Mouse (Mus musculus) hematopoietic stem cell, adult 5-6 weeks (primary cell): ENCODE measurements around the gene Wscd2. TPM values are rescaled to one million over a fixed set of nuclear protein-coding genes. Genes with fewer than 3 reads are reported as not detected.
"Not testable (repeated sequence)": the region's sequence is repeated elsewhere in the genome, so short reads cannot be mapped to it uniquely, and the experiment has no call there.

Experiments
- ATAC-seq, 2 experiments: fragments of 125-278 bp in 1 of 2; replicated peaks in 1 of 2; 2 replicates each; pipeline ENCODE4 v1.8.0; 2016 to 2017; ENCODE audit warnings: inconsistent platforms in 2 of 2, mild to moderate bottlenecking in 2 of 2, moderate number of reproducible peaks in 2 of 2, low read depth in 1 of 2, moderate TSS enrichment in 1 of 2; ENCODE audit not compliant: low FRiP score in 2 of 2, poor library complexity in 2 of 2, severe bottlenecking in 2 of 2, insufficient read depth in 1 of 2, low TSS enrichment in 1 of 2
- total RNA-seq: library from RNA; stranded (forward); fragments of 172-1452, 232-1000 nt; gene quantifications from 2 replicates; pipeline ENCODE4 v1.2.3, GENCODE M21; 2017

Gene Wscd2
- total RNA-seq, 1 experiment from 2014 or later: not detected

DNA sequence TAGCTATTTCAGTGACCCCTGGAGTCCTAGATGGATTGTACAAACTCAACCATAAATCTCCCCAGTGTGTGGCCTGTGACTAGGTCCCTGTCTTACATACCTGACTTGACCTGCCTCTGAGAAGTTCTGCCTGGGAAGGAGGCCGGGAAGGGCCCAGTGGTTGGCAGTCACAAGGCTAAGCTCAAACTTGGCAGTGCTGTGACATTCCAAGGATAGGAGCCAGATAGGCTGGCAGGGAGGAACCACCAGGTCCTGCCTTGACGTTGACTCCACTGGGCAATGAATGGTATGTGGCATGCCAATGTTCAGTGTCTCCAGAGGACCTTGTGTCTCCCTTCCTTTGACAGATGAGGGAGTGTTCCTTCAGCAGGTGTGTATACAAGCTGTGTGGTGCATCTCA, 65.6 kb downstream of the Wscd2 start:
- ATAC-seq: no peak

GRCm38 (mm10) chr5:113558065-113558464, 67.9 kb downstream of the Wscd2 start:
- ATAC-seq: no peak

GRCm38 (mm10) chr5:113559627-113560026, 69.5 kb downstream of the Wscd2 start:
- ATAC-seq: no peak

- no peak for ATAC-seq
Observed at GRCm38 (mm10) chr5:113564463-113564862, 74.3 kb downstream of the Wscd2 start.

DNA sequence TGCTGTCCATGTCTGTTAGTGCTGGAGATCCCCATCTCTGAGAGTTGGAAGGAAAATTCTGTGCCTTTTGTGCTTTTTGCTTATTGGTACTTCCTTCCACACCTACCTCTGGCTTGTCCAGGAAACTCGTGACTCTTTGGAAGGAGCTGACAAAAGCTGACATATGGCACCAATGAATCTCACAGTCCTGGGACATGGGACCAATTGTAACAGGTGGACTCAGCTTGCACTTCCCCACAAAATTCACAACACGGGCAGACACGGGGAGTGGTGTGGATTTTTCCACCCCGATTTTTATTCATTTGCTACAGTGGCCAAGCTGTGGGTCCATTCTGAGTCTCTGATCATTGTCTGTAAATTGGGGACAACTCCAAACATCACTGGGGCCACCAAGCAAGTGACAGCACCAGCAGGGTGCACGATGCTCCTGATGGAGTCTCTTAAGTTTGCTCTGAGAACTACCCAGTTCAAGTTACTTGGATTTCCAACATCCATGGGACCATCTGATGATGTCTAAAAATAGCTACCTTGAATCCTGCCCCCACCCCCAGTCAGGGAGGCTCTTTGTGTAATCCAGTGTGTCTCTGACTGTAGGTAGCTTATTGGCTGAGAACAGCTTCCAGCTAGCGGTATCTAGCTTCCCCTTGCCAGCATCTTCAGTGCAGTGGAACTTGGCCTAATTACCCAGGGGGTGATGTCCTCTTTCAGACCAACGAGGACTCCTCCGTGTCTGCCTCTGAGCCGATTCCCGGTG, 75.1 kb downstream of the Wscd2 start:
- ATAC-seq: no peak

GRCm38 (mm10) chr5:113565858-113566257, 75.7 kb downstream of the Wscd2 start:
- ATAC-seq: no peak

DNA sequence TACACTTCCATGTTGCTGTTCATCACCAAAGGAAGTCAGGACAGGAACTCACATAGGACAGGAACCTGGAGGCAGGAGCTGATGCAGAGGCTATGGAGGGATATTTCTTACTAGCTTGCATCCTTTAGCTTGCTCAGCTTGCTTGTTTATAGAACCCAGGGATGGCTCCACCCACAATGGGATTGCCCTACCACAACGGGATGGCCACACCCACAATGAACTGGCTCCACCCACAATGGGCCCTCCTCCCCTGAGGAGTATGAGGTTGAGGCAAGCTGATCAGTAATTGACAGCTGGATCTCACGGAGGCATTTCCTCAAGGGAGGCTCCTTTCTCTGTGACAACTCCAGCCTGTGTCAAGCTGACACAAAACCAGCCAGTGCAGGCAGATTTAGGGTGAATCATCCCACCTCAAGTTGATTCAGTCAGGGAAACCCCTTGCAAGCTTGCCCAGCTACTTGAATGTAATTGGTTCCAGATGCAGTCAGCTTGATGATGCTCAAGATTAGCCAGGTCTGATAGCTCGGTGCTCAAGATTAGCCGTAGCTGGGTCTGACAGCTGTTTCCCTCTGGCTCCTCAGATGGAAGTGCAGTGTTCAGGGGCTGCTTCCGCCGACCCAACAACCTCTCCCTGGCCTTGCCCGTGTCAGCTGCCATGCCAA, 80.1 kb downstream of the Wscd2 start:
- no peak for ATAC-seq

DNA sequence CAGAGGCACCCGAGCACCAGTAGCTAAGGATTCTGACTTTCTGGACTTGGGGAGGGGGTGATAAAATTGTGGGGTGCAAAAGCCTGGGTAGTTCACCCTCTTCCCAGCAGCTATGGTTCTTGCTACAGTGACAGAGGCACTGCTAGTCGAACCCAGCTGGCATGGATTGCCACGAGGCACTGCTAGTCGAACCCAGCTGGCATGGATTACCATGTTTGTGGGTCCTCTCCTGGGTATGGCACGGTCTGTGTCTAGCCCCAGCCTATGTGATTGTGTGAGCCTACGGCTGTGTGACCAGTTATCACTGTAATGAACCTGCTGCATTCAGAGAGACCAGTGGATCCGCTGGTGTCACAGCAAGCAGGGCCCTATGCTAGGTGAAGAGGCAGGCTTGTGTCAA, 87.4 kb downstream of the Wscd2 start:
- ATAC-seq: no peak

DNA sequence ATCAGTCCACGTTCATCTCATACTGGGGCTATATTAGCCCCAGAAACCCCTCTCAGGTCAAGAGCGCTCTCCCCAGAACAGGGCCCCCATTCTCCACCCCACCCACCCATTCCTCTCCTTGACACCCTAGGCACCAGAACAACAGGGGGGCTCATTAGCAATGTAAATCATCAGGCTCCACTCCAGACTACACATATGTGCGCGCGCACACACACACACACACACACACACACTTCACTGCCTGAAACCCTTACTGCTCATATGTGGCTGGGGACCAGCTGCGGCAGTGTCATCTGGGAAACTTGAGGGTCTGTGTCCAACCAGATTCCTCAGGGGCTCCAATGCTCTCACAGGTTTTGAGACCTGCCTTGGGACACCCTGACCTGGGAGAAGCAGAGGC, 88.3 kb downstream of the Wscd2 start:
- no peak for ATAC-seq

DNA sequence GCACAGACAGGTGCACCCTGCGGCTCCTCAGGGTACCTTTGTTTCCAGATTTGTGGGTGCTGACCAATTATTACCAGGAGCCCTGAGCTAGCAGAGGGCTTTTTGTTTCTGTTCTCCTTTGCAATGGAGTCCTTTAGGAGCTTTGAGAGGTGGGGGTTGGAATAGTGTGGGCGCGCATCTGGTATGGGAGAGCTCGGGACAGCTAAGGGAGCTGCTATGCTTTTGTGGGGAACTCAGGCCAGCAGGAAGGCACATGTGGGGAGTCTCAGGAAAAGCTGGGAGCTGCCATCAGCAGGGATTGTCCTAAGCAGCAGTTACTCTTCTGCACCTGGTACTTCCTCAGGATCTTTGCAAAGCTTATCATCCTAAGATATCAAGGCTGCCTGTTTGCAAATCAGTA, 89.0 kb downstream of the Wscd2 start:
- no peak for ATAC-seq

GRCm38 (mm10) chr5:113580248-113580647, 90.1 kb downstream of the Wscd2 start:
- ATAC-seq: no peak; a peak in 1 of 4 replicates

DNA sequence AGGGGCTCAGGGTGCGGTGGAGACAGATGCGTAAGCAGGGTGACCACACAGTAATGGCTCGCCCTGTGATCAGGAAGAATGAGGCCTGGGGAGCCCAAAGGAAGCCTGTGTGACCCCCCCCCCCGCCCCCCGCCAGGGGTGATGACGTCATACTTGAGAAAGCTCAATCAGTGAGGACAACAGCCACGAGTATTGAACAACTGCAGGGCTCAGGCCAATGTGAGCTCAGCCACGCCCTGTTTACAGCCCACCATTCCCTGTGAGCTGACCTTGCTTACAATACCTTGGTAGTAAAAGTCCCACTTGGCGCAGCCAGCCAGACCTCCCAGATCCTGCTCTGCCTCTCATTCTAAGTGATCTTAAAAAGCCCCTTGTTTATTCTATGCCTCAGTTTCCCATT, 90.7 kb downstream of the Wscd2 start:
- ATAC-seq: no peak

DNA sequence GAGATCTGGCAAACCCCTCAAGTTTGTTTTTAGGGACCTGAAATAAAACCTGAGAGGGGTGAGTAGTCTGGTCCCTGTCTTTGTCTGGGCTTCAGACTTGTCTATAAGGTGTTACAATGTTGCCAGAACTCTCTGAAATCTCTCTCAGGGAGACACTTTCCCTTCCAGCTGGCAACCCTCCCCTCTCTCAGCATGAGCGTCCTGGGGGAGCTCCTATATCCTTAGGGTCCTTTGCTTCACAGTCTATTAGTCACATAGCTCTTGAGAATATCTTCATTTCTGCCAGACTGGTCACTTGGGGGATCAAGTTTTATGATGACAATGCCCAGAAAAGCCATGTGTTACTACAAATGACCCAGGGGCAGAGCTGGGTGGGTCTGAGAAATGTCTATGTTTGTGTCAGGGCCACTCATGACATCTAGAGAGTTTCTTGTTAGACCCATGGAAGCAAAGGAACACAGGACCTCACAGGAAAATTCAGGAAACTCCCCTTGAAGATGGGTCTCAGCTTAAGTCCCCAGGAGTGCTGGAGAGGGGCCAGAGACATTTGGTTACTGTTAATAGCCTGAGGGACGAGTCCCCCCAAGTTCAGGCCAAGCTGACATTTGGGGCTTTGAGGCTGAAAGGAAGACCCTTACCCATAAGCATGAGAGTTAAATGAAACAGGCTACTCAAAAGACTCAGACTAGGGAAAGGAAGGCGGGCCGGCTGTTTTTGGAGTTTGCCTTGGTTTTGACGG, 93.5 kb downstream of the Wscd2 start:
- no peak for ATAC-seq

GRCm38 (mm10) chr5:113584439-113584838, 94.3 kb downstream of the Wscd2 start:
- no peak for ATAC-seq

GRCm38 (mm10) chr5:113585619-113586457, 95.7 kb downstream of the Wscd2 start:
- ATAC-seq: not testable (repeated sequence)

DNA sequence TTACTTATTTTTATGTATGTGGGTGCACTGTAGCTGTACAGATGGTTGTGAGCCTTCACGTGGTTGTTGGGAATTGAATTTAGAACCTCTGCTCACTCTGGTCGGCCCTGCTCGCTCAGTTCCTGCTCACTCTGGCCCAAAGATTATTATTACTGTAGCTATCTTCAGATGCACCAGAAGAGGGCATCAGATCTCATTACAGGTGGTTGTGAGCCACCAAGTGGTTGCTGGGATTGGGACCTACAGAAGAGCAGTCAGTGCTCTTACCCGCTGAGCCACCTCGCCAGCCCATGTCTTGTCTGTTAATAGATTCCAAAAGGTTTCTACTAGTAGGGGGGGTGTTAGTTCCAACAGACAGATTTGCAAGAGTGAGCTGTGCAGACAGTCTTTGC, 96.3 kb downstream of the Wscd2 start:
- ATAC-seq: not testable (repeated sequence)

GRCm38 (mm10) chr5:113590010-113590640, 100.0 kb downstream of the Wscd2 start:
- no peak; a peak in 1 of 4 replicates for ATAC-seq
